Mouse (Mus musculus): ENCODE results near the gene Tmem150c.

Tmem150c gene

DNA sequence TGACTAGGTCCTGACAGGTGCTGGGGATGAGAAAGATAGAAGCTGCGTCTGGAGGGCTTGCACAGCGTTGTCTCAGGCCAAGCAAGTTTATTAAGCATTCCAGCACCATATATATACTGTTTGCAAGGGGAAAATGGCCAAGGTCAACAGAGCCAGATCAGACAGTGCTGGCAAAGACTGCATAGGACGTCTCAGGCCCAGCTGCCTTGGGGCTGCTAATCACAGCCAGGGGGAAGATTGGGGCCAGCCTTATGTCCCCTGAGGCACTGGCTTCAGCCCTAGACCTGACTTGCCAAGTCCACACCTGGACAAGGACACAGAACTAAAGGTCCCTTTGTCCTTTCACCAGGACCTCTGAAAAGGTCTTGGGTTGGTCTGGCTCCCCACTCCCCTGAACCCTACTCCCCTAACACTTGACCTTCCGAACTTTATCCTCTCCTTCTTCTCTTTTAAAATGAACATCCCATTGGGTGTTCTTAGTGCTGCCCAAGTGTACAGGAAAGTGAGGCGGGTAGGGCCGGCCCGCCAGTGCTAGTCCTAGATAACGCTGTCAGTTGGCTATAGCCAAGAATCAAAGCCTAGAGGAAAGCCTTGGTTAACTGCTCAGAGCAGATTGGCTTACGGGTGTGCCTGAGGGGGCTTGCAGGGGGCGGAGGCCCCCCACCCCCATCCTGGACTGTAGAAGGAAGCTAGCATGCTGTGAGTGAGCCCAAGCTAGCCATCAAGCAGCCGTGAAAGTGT is 104.6 kb downstream of the Tmem150c start:
- no peak for DNase-seq (ENCODE audit: low read depth, low spot score)

DNA sequence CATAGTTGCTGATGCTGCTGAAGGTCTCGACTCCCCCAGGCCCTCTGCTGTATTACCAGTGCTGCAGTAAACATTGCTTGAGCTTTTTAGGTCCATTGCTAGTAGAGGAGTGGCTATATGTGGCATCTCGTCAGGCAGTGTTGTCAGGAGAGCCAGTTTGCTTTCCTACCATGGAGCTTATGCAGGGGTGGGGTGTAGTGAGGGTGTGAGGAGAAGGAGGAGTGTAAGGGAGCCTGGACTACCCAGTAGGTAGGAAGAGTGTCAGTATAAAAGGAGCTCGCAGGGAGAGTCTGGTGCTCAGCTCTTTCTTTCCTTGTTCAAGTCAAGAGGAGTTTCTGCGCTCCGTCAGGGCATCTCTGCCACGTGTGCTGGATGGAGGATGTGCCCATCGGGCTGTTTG is 106.9 kb downstream of the Tmem150c start:
- DNase-seq (ENCODE audit: low read depth, low spot score), result no peak

DNA sequence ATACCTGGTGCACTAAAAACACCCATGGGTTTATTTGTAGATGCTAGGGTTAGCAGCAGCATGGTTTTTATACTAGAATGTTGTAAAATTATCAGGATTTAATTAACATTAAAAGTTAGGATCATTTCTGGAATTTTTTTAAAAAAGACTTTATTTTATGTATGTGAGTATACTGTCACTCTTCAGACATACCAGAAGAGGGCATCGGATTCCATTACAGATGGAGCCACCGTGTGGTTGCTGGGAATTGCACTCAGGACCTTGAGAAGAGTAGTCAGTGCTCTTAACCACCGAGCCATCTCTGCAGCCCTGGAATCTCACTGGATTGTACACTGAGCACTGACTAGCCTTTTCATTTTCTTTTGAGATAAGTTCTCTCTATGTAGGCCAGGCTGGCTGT is 109.7 kb downstream of the Tmem150c start:
- DNase-seq (ENCODE audit: low read depth, low spot score), result no peak

DNA sequence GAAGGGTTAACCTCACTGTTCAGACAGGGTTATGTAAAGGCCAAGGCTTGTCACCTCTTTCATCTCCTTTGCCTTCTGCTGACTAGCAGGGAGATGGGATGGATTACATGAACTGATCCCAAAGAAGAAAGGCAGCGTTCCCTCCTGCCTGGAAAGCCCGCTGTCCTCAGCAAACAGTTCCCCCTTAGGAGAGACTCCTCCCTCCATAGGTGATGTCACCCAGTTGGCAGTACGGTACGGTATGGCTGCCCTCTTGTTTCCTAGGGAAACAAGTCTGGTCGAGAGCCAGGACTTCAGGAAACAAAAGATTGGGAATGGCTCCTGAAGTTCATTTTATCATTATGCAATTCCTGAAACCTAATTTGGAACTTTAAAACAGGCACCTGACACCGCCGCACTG is 111.7 kb downstream of the Tmem150c start:
- DNase-seq (ENCODE audit: low read depth, low spot score), result no peak

DNA sequence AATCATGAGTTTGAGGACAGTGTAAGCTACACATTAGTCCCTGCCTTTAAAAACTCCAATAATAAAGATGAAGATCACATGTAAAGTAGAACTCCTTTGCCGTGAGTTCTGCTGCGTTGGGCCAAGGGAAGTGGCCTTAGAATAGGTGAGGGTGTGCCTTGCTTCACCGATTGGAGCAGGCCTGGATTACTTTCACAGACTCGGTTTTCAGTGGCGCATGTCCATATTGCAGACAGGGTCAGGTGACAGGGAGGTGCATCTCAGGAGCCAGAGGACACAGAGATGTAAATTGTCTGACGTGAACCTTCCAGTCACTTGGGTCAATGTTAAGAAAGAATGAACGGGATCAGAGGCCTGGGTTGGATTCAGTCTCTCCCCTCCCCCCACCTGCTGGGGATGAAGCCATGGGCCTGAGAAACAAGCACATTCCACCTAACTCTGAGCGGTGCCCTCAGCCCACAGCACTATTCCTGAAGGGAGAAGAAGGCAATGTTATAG is 112.4 kb downstream of the Tmem150c start:
- no peak for DNase-seq (ENCODE audit: low read depth, low spot score)

DNA sequence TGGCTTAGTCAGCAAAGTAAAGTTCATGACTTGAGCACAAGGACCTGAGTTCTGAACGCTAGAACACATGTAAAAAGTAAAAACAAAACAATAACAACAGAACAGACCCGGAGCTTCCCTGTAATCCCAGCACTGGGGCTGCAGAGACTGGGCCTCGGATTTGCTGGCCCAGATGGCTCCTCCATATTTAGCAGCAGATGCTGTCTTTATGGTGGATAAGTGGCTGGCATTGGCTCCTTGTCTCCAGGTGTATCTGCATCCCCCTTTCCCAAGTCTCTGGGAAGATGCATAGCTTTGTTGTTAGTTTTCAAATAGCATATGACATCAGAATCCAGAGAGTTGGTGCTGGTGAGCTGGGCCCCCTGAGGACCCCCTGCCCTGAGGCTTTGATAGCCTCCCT is 113.5 kb downstream of the Tmem150c start:
- DNase-seq (ENCODE audit: low read depth, low spot score), result no peak

DNA sequence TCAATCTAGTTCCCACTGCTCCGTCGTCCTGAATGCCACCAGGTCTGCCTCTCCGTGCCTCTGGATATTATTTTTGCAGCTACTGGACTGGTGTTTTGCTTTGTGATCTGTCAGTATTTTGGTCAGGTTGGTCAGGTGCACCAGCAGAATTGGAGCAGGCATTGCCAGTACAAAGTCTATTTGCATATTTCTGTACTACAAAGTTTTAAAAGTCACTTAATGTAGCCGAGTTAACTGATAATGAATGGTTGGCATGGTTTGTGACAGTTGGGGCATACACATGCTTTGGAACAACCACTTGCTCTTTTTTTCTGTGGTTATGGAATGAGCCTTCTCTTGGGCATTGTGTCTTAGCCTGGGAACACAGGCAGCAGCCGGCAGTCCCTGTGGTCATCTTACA is 115.0 kb downstream of the Tmem150c start:
- DNase-seq (ENCODE audit: low read depth, low spot score), result no peak

DNA sequence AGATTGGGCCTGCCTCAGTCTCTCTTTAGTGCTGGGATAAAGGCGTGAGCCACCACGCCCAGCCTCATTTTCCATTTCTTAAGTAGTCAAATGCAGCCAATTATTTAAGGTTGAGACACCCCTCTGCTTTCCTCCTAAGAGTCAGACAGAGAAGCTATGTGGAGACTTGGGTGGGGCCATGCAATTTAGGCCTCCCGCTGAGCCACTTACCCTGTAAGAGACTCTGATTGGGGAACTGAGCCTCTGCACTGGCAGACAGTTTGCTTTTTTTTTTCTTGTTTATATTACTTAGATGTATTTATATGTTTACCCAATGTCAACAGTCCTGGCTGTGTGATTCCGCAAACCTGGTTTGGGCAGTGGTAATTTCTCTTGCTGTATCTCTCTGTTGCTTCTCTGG is 115.6 kb downstream of the Tmem150c start:
- DNase-seq (ENCODE audit: low read depth, low spot score), result no peak

DNA sequence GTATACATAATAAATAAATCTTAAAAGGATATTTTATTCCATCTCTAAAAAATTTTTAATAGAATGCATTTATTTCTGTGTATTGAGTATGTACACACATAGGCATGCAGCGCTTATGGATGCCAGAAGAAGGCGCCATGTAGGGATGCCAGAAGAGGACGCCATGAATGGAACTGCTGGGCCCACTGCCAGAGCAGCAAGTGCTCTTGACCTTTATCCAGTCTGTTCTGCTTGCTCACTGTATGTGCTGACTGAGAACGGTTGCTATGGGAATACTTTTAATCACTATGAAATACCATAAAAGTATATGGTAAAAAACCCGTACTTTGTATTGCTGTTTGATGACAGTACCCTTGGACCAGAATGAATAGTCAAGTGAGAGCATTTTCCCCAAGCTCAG is 116.2 kb downstream of the Tmem150c start:
- DNase-seq (ENCODE audit: low read depth, low spot score), result no peak

DNA sequence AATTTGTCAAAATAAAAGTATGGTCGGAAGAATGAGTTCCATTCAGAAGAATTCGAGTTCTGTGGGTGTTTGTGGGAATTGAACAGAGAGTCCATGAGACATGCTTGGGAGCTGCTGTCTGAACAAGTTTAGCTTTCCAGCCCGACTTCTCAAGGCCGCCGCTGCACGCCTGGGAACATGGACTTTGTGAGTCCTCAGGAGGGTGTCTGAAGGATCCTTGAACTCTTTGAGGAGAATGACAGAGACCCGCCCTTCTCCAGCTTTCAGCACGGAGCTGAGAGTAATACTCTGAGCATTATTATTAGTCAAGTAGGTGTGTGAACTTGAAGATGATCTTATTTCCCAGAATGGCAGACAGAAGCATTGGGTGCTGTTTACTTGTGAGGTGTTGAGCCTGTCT is 117.1 kb downstream of the Tmem150c start:
- no peak for DNase-seq (ENCODE audit: low read depth, low spot score)

DNA sequence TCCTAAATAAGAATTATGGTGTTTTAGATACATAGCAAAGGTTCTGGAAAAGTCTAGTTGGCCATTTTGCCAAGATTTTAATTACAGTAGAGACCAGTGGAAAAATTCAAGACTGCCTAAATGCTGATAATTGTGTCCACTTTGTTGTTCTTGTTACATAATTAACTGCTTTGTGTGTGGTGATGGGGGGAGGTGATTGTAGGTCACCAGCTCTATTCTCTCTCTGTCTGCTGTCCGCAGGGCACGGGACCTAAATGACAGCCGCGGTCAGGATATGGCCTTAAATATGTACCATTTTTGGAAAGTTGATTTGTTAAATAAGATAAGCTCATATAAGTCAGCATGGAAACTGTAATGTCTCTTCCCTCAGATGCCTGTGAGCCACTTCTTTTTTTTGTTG is 118.3 kb downstream of the Tmem150c start:
- no peak for DNase-seq (ENCODE audit: low read depth, low spot score)

DNA sequence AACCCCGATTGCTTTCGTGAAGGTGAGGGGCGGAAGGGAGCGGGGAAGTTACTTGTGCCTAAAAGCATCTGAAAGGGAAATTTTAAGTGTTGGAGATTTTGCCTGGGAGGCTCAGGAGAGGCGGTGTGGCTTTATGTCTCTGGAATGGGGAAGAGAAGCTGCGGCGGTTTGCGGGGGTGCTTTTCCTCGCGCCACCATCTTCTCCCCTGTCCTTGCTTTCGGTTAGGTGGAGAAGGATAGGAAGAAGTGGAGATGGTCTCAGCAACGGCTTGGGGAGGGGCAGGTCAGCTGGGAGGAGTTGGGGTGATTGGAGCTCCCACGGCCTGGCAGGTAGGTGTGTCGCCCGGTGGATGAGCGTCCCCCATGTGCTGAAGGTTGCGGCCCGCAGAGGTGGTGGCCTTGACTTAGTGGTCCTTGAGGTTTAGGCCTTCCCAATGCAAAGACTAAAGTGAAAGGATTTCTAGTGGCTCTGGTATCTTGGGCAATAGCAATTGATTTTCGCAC is 119.3 kb downstream of the Tmem150c start:
- DNase-seq (ENCODE audit: low read depth, low spot score), result no peak

DNA sequence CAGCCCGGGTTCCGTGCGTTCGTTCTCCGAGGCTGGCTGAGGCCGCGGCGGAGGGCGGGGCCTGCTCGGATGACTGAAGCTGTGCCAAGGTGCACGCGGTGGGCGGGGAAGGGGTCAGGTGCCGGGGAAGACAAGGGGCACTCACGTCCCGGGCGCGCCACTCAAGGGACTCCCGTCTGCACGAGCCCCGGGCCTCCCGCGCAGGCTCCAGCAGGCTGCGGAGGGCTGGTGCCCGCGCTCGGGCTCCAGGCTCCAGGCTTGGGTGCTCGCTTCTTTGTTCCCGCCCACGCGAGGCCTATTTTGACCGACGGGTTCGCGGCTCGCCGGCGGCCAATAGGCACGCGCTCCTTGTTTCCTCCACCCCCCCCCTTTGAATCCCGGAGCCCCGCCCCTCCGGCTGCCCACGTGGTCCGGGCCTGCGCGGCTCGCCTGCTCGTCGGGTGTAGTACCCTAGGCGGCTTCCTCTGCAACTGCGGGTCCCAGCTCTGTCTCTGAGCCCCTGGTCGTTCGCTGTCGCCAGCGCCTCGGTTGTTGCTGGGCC is 119.9 kb downstream of the Tmem150c start, which contains the start of the genes Hnrnpdl and Enoph1:
Hnrnpdl (minus strand) TSS at position 63 of the 541 bp plus-strand sequence.
Enoph1 (plus strand) TSS at position 384 of the 541 bp plus-strand sequence.
- peak; percentile 95 for DNase-seq (ENCODE audit: low read depth, low spot score)

DNA sequence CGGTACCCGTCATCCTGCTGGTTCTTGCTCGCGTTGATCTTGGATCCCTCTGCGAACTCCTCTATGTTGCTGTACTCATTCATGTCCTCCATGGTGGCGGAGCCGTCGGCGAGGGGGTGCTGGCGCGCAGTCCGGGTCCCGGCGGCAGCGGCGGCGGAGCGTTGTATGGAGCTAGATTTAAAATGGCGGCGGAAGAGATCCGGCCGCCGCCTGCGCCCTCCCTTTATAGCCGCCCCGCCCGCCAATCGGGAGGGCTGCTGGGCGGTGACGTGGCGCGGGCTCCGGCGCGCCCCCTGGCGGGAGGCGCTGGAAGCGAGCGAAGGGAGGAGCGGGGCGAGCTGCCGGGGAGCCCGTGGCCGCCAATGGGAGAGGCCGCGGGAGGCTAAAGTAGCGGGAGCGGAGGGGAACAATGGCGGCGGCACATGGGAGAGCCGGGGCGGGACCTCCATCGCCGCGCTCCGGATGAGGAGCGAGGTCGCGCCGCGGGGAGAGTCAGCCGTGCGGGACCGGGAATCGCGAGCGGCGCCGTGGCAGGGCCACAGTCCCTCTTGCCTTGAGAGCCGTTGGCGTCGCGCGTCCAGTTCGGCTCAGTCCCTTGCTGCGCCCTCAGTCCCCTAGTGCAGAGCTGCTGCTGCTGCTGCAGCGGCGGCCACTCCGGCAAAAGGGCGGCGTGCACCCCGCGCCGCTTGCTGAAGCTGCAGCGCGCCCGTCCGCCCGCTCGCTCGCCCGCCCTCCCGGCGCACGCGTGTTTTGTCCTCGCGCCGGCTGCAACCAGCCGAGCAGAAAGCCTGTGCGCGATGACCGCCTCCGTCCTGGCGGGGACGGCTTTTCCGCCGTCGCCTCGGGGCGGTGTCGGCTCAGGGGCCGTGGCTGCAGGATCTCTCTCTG is 120.7 kb downstream of the Tmem150c start:
- DNase-seq (ENCODE audit: low read depth, low spot score), result peak; percentile 95

DNA sequence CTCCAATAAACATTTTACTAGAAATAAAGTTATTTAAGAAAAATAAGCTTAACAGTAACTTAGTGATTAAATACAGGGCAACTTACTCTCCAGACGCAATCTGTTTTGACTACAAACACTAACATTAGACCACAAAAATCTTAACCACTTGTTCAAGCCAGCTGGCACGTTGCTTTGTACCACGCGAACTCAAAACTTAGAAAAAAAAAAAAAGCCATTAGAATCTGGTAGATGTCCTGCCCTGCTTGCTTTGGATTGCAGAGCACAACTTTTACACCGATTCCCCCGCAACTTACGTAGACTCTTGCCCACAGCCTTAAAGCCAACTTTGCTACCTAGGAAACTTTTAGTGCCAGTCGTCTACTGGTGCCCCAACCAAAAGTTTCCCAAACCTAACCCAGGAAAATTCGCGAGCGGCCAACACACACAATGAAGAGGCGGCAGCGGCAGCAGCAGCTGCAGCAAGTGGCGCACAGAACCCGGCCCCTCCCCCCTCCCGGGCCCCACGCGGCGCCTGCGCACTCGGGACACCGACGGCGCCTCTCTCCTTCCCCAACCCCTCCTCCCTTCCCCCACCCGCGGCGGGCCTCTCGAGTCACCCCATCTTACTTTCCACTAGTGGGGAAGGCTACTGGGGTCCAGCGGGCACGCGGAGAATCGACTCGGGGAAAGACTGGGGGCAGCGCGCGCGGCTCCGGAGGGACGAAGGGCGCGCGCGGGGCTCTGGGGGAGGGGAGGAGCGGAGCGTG is 121.5 kb downstream of the Tmem150c start:
- DNase-seq (ENCODE audit: low read depth, low spot score), result peak; percentile 79

DNA sequence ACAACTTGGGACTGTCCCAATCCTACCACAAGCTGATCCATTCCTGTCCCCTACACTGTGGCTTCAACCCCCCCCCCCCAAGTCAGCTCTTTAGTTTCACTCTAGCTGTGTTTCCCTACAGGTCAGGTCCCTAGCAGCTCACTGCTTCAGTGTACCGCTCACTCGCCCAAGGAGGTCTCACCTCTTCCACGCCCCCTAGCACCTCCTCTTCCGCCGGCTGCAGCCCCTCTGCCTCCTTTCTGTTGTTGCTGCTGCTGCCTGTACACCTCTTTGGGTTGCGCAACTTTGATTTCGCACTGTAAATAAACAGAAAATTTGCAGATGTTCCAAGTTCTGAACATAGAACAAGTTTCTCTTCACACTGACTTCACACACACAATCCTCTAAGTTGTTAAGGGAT is 122.9 kb downstream of the Tmem150c start:
- DNase-seq (ENCODE audit: low read depth, low spot score), result no peak

DNA sequence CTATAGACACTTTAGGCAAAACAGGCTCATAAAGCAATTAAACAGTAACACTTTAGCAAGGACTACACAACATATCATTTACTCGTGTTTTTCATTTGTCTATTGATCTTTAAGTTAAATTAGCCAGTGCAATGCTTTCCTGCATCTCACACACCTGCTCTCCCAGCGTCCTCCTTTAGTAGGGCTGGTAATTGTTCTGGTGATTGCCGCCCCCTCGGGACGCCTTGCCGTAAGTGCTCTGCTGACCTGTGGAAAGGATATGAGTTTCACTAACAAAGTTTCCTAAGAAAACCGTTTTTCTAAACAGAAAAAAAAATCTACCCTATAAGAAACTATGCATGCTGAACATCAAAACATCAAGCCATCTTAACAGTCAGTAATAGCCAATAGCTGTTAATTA is 123.7 kb downstream of the Tmem150c start:
- DNase-seq (ENCODE audit: low read depth, low spot score), result no peak

DNA sequence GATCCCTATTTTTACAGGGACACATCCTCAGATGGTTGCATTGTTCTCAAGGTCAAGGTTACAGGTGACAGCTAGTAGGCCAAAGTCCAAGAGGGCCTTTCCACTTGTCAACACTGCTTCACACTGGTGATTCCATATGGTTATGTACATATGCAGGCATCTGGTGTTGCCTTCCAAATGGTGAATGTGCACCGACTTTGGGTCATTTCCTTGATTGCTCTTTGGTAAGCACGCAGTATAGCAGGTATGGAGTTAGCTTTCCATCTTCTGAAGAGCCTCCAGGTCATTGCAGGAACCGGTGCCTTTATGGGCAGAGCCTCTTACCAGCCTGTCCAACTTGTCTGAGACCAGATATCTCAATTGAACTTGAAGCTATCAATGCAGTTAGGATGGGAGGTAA is 127.0 kb downstream of the Tmem150c start:
- no peak for DNase-seq (ENCODE audit: low read depth, low spot score)

DNA sequence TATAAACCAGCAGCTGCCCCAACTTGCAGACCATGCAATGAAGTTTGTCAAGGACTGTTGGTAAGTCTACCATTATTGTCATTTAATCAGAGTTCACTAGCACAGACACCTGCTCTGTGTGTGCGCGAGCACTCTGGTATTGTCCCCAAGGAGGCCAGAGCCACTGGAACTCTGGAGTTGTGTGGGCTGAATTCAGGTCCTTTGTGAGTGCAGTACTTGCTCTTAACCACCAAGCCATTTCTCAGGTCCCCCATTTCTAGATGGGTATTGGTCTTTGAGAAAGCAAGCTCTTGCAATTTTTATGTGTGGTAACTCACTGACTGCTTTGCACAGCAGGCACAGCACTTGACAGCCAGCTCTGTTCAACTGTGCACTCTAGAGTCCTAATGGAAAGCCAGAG is 127.5 kb downstream of the Tmem150c start:
- DNase-seq (ENCODE audit: low read depth, low spot score), result no peak

DNA sequence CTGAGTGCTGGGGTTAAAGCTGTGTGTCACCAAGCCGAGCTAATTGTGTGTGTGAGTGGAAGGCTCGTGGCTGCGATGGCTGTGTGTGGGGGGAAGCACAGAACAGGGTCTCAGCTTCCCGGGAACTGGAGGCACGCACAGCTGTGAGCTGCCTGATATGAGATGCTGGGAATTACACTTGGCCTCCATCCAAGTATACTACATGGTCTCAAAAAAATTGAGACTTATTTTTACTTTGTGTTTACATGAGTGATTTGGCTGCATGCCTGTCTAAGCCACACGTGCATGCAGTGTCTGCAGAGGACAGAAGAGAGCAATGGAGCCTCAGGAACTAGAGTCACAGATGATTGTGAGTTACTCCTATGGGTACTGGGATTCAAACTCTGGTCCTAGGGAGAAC is 129.5 kb downstream of the Tmem150c start:
- no peak for DNase-seq (ENCODE audit: low read depth, low spot score)

Data from forelimb bud, embryonic 11.5 days (tissue).